Mouse (Mus musculus) erythroblast, embryonic 14.5 days (primary cell): ENCODE measurements around the gene Prkg2.

ENCODE experiments used
- GATA1 ChIP-seq: IDR thresholded peaks from 2 replicates; pipeline ENCODE4 v1.6.1; 2012; ENCODE audit warnings: low read length, inconsistent platforms, mixed read lengths
- TAL1 ChIP-seq: IDR thresholded peaks from 3 replicates; pipeline ENCODE4 v1.6.1; 2012; ENCODE audit warnings: low read length, inconsistent platforms, mixed read lengths

- no peak for TF ChIP-seq TAL1
- no peak for TF ChIP-seq GATA1
Measured at GRCm38 (mm10) chr5:98900926-98901325, 136.2 kb downstream of the Prkg2 start.
